Mouse (Mus musculus): ENCODE data around the gene Dph7.

- TF ChIP-seq CHD2 (IDR thresholded peaks at IDR 0.05; ENCODE audit: low read depth, low read length), result no peak
- TF ChIP-seq HCFC1 (IDR thresholded peaks at IDR 0.05; ENCODE audit: borderline replicate concordance, insufficient read depth, low read length), result no peak
- TF ChIP-seq MAFK (IDR thresholded peaks at IDR 0.05; ENCODE audit: insufficient read depth, low read depth, low read length), result no peak
- no peak for TF ChIP-seq ZC3H11A (IDR thresholded peaks at IDR 0.05; ENCODE audit: borderline replicate concordance, low read depth, low read length)
These were observed 33.1 kb upstream of the Dph7 start for GRCm38 (mm10) chr2:24929119-24929518.
